Mouse (Mus musculus) G1E (cell line): ENCODE results near the gene Fgfr2. TPM values are rescaled to one million over a fixed set of nuclear protein-coding genes. Genes with fewer than 3 reads are reported as not detected.
"Not testable (repeated sequence)": the region's sequence is repeated elsewhere in the genome, so short reads cannot be mapped to it uniquely, and the experiment has no call there.

Source experiments
- ATAC-seq: 2 replicates; pipeline ENCODE4 v1.8.0; 2016; ENCODE audit warnings: mild to moderate bottlenecking; ENCODE audit not compliant: insufficient number of reproducible peaks, poor library complexity, low FRiP score, severe bottlenecking; ENCODE audit errors: extremely low read depth
- DNase-seq: peaks from one replicate; pipeline ENCODE4 v3.0.0; 2012; ENCODE audit warnings: low spot score
- H3K27me3 ChIP-seq: 2 replicates; pipeline ENCODE4 v1.6.1; 2012; ENCODE audit warnings: mild to moderate bottlenecking, low read length, inconsistent platforms; ENCODE audit not compliant: insufficient read depth
- H3K36me3 ChIP-seq: replicated peaks from 2 replicates; pipeline ENCODE3; 2012; ENCODE audit warnings: mild to moderate bottlenecking, inconsistent platforms
- H3K4me1 ChIP-seq: 2 replicates; pipeline ENCODE4 v1.6.1; 2012; ENCODE audit warnings: low read depth, low read length, inconsistent platforms, mixed read lengths; ENCODE audit not compliant: insufficient read depth
- H3K4me3 ChIP-seq: 2 replicates; pipeline ENCODE4 v1.5.1; 2012; ENCODE audit warnings: low read depth, mild to moderate bottlenecking, inconsistent platforms, low read length, moderate library complexity, mixed read lengths
- H3K9me3 ChIP-seq: replicated peaks from 2 replicates; pipeline ENCODE4 v1.6.1; 2012; ENCODE audit warnings: inconsistent platforms
- CTCF ChIP-seq: IDR thresholded peaks from 2 replicates; pipeline ENCODE4 v1.5.1; 2012; ENCODE audit warnings: low read depth, low read length, inconsistent platforms, mixed read lengths
- GATA1 ChIP-seq: IDR thresholded peaks from 2 replicates; pipeline ENCODE4 v1.6.1; 2012; ENCODE audit warnings: borderline replicate concordance, low read length, inconsistent platforms, mixed read lengths
- GATA2 ChIP-seq: IDR thresholded peaks from 2 replicates; pipeline ENCODE4 v1.6.1; 2012; ENCODE audit warnings: low read depth, low read length, inconsistent platforms, borderline replicate concordance
- POLR2AphosphoS5 ChIP-seq: IDR thresholded peaks from 2 replicates; pipeline ENCODE4 v1.6.1; 2012; ENCODE audit warnings: low read depth, low read length, inconsistent platforms; ENCODE audit not compliant: insufficient replicate concordance
- TAL1 ChIP-seq: conservative IDR thresholded peaks from 2 replicates; pipeline ENCODE4 v1.6.1; 2012; ENCODE audit warnings: low read depth, low read length, inconsistent platforms, mixed read lengths
- polyA plus RNA-seq: library from polyadenylated mRNA; stranded (reverse); fragments of >175 nt; gene quantifications from 2 replicates; pipeline ENCODE4 v1.2.3, GENCODE M21; 2012
- total RNA-seq, 2 experiments: library from RNA; stranded (forward) in 1 of 2; stranded (reverse) in 1 of 2; fragments of 200-1000 nt in 1 of 2; fragments of >200 nt in 1 of 2; fragmentation: Nextera tagmentation in 1 of 2; gene quantifications; 2 replicates each; pipeline ENCODE4 v1.2.3; 2014 to 2017

Gene Fgfr2
- total and polyA plus RNA-seq, 3 experiments: 0.22 TPM; not detected in 2

DNA sequence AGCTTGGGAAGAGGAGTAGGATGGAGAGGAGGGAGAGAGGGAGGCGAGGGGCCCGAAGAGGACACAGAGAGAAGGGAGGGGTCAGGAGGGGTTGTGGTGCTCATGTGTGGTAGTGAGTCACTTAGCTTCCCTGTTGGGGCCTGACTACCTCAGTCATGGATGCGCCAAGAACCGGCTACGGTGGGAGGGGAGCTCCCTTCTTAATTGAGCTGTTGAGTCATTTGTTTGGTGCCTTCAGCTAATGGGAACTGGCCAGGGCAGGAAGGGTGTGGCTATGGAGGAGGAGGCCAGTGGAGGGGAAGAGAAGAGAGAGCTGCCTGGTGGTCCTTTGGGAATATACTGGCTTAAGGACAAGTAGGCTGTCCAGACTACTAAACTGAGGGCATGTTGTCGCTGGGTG, 2451.8 kb downstream of the Fgfr2 start:
- H3K4me1 ChIP-seq: no peaks in the 10 kb centered on the region
- DNase-seq (no peak), ATAC-seq (no peak)
- peaks cover 72% of the 10 kb centered on the region for H3K9me3 ChIP-seq
- no peaks in the 10 kb centered on the region for H3K36me3 ChIP-seq
- H3K4me3 ChIP-seq: no peak overlapping the region
- H3K27me3 ChIP-seq: no peaks in the 10 kb centered on the region
- TF ChIP-seq POLR2AphosphoS5: no peak
- no peak for TF ChIP-seq TAL1
- TF ChIP-seq GATA1: no peak
- no peak for TF ChIP-seq CTCF
- no peak for TF ChIP-seq GATA2

DNA sequence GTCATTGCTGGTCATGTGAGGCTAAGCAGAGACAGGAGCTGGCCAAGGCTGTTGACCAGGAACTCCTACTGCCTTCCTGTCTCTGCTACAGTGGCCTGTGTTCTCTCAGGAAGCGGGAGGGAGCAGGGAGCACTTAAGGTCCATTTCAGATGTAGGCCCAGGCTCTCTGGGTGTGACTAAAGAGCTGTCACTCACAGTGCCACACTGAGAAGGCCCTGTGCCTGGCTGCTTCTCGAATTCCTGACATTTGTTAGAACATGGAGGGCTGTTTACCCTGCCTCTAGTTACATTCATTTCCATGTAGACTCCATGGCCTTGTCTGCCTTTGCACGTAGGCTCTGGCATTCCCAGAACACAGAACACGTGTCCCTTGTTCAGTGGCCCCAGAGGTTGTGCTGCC, 2452.8 kb downstream of the Fgfr2 start:
- H3K27me3 ChIP-seq: no peaks in the 10 kb centered on the region
- TF ChIP-seq TAL1: no peak
- no peak for TF ChIP-seq GATA1
- TF ChIP-seq GATA2: no peak
- TF ChIP-seq POLR2AphosphoS5: no peak
- no peak for TF ChIP-seq CTCF
- no peaks in the 10 kb centered on the region for H3K4me1 ChIP-seq
- peaks cover 74% of the 10 kb centered on the region for H3K9me3 ChIP-seq
- H3K4me3 ChIP-seq: no peak overlapping the region
- H3K36me3 ChIP-seq: no peaks in the 10 kb centered on the region
- ATAC-seq (no peak), DNase-seq (no peak)

DNA sequence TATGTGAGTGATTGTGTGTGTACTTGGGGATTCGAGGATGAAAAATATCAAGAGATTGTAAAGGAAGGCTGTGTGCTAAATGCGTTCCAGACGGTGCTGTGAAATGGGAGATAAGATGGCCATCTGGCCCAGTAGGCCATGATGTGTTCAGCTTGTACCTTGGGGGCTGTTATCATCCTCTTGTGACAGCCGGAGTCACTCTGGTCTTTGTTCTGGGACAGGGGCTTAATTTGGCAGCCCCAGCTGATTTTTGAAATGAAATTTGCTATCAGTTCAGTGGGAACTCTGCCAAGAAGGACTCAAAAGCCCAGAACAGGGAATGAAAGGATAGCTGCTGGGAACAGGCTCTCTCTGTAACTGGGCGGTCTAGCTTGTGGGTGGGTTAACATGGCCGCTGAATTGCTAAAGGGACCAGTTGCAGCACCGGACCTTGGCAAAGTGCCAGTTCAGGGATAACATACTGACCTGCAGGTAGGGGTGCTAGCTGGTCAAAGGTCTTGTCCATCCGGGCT, 2453.7 kb downstream of the Fgfr2 start:
- TF ChIP-seq TAL1 (no peak), GATA1 (no peak), POLR2AphosphoS5 (no peak), CTCF (no peak), GATA2 (no peak)
- ATAC-seq (no peak), DNase-seq (no peak)
- no peaks in the 10 kb centered on the region for H3K27me3 ChIP-seq
- no peaks in the 10 kb centered on the region for H3K36me3 ChIP-seq
- no peaks in the 10 kb centered on the region for H3K4me1 ChIP-seq
- no peak overlapping the region for H3K4me3 ChIP-seq
- H3K9me3 ChIP-seq: peaks cover 74% of the 10 kb centered on the region

DNA sequence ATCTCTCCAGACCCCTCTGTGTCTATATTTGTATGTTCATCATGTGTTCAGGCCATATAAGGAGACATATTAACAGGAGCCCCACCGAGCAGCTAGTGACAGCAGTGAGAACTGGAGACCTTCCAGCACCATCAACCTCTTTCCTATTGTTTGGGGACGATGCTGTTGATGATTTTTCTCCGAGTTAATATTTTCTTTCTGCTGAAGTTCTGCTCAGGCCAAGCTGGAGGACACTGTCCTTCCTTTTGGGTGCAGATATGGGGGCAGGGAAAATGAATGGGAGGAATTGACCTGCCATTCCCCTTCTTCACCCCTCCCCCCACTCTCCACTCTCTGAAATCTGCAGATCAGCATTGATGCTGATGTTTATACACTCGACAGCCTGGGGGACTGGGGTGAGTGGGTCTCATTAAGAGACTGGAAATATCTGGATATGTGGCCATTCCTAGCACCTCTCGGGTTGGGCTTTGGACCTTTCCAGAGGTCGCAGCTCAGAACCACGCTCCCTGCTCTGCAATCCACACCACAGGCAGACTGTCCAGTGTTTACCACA, 2454.3 kb downstream of the Fgfr2 start:
- Histone ChIP-seq H3K27me3 (no peaks in the 10 kb centered on the region), H3K9me3 (peaks cover 76% of the 10 kb centered on the region), H3K4me3 (no peak overlapping the region), H3K4me1 (no peaks in the 10 kb centered on the region), H3K36me3 (no peaks in the 10 kb centered on the region)
- ATAC-seq (no peak), DNase-seq (no peak)
- TF ChIP-seq GATA2 (no peak), CTCF (no peak), TAL1 (no peak), POLR2AphosphoS5 (no peak), GATA1 (no peak)

DNA sequence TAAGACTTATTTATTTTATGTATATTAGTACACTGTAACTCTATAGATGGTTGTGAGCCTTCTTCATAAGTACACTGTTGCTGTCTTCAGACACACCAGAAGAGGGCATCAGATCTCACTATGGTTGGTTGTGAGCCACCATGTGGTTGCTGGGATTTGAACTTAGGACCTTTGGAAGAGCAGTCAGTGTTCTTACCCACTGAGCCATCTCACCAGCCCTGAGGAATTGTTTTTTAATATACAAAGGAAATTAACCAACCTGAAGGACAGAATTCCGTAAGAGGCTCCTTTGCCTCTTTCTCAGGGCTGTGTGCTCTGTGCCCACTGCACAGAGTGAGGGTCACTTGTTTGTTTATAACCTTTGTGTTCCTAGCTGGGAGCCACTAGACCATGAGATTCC, 2455.1 kb downstream of the Fgfr2 start:
- not testable (repeated sequence) for H3K4me3 ChIP-seq, DNase-seq, H3K27me3 ChIP-seq, H3K4me1 ChIP-seq, ATAC-seq, H3K36me3 ChIP-seq
- peaks cover 76% of the 10 kb centered on the region for H3K9me3 ChIP-seq

DNA sequence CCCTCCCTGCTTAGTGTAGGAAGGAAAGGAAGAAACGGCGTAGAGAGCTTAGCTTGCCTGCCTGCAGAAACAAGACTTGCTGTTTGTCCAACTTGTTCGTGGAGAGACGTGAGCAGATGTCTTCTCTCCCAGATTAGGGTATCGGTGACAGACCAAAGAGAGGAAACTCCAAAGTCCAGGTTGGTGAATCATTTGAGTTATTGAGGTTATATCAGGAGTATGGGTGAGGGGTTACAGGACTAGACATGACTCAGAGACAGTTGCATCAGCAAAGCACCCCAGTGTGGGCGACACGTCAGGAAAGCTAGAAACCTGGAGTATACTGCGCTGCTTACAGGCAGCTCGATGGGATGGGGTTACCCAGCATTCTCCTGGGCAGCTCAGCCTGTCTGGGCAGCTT, 2457.8 kb downstream of the Fgfr2 start:
- TF ChIP-seq GATA1: no peak
- no peak for TF ChIP-seq POLR2AphosphoS5
- TF ChIP-seq GATA2: no peak
- no peak for TF ChIP-seq TAL1
- TF ChIP-seq CTCF: no peak
- Histone ChIP-seq H3K27me3 (no peaks in the 10 kb centered on the region), H3K4me1 (no peaks in the 10 kb centered on the region), H3K9me3 (peaks cover 69% of the 10 kb centered on the region), H3K36me3 (no peaks in the 10 kb centered on the region), H3K4me3 (no peak overlapping the region)
- DNase-seq (no peak), ATAC-seq (no peak)

DNA sequence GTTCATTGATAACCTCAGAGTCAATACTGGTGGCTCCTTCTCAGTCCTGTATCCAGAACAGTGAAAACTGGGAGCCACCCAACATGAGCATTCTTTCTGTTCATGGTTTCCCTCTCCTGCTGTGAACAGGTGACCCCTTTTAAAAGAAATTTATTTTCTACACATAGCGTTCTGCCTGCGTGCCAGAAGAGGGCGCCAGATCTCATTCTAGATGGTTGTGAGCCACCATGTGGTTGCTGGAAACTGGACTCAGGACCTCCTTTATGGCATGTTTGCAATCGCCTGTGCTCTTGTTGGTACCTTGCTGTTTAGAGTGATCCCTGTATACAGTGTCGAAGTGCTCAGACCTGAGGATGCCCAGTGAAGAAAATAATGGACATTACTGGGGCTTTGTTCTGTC, 2458.5 kb downstream of the Fgfr2 start:
- H3K4me1 ChIP-seq: no peaks in the 10 kb centered on the region
- peaks cover 69% of the 10 kb centered on the region for H3K9me3 ChIP-seq
- TF ChIP-seq TAL1: no peak
- TF ChIP-seq GATA1: no peak
- no peak for TF ChIP-seq POLR2AphosphoS5
- no peak for TF ChIP-seq CTCF
- no peak for TF ChIP-seq GATA2
- no peak overlapping the region for H3K4me3 ChIP-seq
- DNase-seq (no peak), ATAC-seq (no peak)
- no peaks in the 10 kb centered on the region for H3K27me3 ChIP-seq
- no peaks in the 10 kb centered on the region for H3K36me3 ChIP-seq
